Mouse (Mus musculus): ENCODE data around the gene Frat2. TPM values are rescaled to one million over a fixed set of nuclear protein-coding genes. Genes with fewer than 3 reads are reported as not detected.

Frat2 gene
- total RNA-seq, 2 experiments from 2014 or later = 4.7 to 6.9 TPM

DNA sequence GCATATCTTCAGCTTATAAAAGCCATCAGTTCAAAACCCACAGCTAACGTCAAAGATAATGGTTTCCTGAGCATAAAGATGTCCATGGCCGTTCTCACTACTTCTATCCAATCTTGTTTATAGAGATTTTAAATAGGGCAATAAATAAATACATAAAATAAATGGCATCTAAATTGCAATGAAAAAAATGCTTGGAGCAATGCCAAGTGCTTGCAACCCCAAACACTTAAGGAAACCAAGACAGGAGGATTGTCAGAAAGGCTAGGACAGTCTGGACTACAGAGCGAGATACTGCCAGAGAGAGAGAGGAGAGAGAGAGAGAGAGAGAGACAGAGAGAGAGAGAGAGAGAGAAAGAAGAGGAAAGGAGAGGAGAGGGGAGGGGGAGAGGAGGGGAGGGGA is 21.4 kb downstream of the Frat2 start:
- intact Hi-C loops (cut with DNase I) = no loop called here
- DNase-seq = no peak

DNA sequence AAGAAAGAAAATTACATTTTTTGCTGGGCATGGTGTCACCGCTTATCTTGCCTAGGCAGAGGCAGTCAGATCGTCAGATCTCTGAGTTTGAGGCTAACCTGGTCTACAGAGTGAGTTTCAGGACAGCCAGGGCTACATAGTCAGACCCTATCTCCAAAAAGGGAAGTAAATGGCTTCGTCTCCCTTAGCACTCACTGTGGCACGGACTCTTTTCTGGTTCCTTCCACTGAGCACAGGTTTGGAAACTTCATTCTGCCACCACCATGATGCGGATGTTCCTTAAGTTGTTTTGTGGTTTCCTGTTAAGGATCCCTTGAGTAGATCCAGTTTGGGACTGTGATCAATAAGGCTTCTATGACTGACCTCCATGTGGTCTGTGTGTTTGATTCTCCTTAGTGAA is 23.0 kb downstream of the Frat2 start:
- DNase-seq = no peak
- intact Hi-C loops (cut with DNase I) = no loop called here

GRCm38 (mm10) chr19:41822589-41822988 is 25.3 kb downstream of the Frat2 start:
- no peak for DNase-seq
- intact Hi-C loops (cut with DNase I) = no loop called here

- DNase-seq = no peak
- intact Hi-C loops (cut with DNase I) = no loop called here
Observed at GRCm38 (mm10) chr19:41821436-41821835, 26.5 kb downstream of the Frat2 start.

DNA sequence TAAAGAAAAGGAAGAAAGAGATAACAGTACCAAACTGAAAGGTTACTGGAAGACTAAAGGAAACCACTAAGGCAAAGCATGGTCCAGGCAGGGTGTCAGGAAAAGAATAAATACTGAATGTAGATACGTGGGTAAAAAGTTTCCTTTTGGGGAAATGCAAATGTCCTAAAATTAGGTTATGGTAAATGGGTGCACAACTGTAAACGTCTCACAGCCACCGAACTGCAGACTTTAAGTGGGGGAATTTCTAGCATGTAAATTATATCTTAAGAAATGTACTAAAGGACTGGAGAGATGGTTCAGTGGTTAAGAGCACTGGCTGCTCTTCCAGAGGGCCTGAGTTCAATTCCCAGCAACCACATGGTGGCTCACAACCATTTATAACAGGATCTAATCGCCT is 29.2 kb downstream of the Frat2 start:
- intact Hi-C loops (cut with DNase I) = no loop called here
- DNase-seq = no peak

GRCm38 (mm10) chr19:41817325-41817724 is 30.6 kb downstream of the Frat2 start:
- intact Hi-C loops (cut with DNase I) = no loop called here
- DNase-seq = peak in 1 of 2 experiments; percentile 42

- intact Hi-C loops (cut with DNase I) = no loop called here
- no peak for DNase-seq
Observed at GRCm38 (mm10) chr19:41816915-41817314, 31.0 kb downstream of the Frat2 start.

DNA sequence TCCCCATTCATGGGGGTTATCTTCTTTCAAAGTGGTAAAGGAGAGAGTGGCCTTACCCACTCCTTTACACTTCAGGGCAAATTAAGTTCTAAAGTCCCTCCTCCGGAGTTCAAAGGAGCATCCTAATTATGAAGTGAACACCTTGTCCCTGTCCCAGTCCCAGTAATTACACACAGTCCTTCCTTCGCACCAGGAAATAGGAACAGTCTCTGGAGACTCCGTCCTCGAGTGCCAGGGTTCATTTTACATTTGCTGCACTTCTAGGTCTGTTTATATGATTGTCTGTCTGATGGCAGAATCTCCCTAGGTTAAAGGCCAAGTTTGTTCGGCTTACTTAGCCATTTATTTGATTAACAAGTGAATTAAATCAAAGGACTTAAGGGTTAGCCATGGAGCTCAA is 31.5 kb downstream of the Frat2 start:
- DNase-seq = no peak
- intact Hi-C loops (cut with DNase I) = no loop called here

DNA sequence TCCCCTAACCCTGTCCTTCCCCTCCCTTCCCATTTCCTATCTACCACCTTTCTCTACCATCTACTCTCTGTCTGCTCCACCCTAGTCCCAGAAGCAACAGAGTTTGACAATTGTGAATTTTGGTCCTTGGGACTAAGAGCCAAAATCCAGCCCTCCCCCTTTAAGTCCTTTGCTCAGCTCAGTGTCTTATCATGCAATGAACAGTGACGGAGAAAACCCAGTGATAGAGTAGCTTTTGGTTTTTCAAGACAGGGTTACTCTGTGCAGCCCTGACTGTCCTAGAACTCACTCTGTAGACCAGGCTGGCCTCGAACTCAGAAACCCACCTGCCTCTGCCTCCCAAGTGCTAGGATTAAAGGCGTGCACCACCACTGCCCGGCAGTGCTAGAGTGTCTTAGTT is 34.6 kb downstream of the Frat2 start:
- intact Hi-C loops (cut with DNase I) = no loop called here
- no peak for DNase-seq

GRCm38 (mm10) chr19:41812525-41812924 is 35.4 kb downstream of the Frat2 start:
- DNase-seq = peak in 1 of 2 experiments; percentile 30
- intact Hi-C loops (cut with DNase I) = no loop called here

DNA sequence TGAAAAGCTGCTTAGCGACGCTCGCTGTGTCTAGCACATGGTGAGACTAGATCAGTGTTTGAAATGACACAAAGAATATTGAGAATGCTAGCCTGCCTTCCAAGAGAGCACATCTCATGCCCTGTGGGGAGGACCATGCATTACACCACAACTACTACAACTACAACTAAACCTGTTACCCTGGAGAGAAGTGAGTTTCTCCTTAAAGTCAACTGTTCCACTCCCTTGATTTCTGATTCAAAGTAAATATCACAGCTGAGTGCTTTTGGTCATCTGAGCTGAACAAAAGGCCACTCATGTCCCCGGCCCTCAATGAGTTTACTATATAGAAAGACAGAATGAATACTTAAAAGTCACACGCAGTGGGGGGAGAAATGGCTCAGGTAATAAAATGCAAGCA is 37.9 kb downstream of the Frat2 start:
- intact Hi-C loops (cut with DNase I) = no loop called here
- DNase-seq = no peak

DNA sequence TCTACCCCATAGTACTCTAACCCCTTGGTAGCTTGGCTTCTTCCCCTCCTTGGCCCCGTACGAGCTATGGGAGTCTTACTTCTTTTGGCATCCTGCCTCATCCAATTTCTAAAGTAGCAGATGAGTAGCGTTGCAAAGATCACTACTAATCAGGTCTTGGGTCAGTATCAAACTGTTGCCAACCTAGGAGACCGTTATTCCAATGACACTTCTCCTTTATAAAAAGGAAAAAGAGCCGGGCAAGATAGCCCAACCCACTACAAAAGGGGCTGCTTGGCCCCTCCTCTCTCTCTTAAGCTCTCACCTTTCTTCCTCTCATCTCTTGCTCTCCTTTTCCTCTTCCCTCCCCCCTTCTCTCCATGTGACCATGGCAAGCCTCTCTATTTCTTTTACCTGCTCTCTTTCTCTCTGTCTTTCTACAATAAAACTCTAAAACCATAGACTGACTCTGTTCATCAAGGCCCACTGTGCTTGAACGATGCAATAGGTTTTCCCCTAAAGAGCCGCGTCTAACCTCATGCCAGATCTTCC is 39.8 kb downstream of the Frat2 start:
- intact Hi-C loops (cut with DNase I) = no loop called here
- no peak for DNase-seq

DNA sequence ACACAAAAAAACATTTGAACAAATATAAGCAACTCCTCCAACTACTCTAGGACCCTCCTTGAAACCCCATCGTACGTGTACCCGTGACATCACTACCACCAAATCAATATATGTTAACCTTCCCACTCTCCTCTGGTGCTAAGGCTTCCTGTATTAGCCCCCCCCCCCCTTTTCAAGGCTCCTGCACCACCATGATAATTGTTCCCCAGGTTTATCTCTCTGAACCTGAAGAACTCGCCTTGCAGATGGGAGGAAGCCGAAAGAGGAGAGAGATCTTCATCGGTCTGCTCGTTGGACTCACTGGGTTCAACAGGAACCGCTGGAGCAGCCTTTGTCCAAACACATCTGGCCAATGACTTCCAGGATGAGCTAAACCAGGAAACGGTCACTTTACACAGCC is 40.4 kb downstream of the Frat2 start:
- intact Hi-C loops (cut with DNase I) = no loop called here
- DNase-seq = no peak

GRCm38 (mm10) chr19:41805831-41806230 is 42.1 kb downstream of the Frat2 start:
- intact Hi-C loops (cut with DNase I) = no loop called here
- DNase-seq = no peak

DNA sequence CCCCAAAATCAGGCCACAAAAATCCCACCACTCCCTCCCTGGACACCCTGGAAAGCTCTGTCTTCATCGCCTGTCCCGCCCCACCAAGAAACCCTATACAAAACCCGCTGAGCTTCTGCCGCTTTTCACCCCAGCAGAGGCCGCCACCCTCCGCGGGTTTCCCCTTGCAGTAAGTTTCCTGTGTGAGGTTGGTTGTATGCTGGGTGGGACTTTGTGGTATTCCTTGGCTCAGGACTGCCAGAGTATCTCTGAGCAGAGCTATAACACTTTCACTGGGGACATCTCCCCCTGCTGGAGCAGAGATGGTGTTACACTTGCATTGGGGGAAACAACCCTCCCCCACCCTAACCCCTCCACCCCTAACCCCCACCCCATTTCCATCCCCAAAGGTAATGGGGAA is 44.6 kb downstream of the Frat2 start:
- intact Hi-C loops (cut with DNase I) = loop anchor here (2.0 kb wide), 1 partner anchor 25 kb away; the partner anchor contains the start of gene Frat1
- DNase-seq = peak in 1 of 2 experiments; percentile 19

DNA sequence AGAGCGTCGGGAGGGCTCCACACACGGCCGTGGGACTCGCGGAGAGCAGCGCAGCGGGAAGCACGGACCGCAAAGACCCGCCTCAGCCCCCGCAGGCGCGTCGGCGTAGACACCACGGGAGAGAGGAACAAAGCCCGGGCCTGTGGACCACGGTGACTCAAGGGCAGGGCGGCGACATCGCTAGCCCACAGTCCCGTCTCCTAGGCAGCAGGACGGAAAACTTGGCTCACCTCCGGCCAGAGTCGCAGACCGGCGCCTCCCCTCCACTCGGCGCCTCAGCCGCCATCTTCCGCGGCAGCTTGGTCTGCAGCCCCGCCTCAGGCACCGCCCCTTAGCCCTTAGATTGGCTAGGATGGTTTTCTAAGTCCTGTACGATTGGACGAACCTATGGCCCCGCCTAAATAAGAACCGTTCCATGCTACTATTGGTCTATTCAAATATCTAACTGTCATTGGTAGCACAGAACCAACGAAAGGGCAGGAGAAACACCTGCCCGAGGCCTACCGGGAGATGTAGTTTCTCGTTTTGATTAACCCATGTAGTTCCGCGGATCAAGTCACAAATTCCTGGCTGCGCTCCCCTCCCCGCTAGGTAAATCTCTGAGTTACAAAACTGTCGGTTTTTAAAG is 46.1 kb downstream of the Frat2 start, which contains the start of gene Arhgap19:
TSS of gene Arhgap19 (minus strand) at position 306 of the 628 bp plus-strand sequence.
- peak; percentile 94 to 95 for DNase-seq
- intact Hi-C loops (cut with DNase I) = loop anchor here (2.0 kb wide), 1 partner anchor 27 kb away; the partner anchor contains the start of gene Frat1

DNA sequence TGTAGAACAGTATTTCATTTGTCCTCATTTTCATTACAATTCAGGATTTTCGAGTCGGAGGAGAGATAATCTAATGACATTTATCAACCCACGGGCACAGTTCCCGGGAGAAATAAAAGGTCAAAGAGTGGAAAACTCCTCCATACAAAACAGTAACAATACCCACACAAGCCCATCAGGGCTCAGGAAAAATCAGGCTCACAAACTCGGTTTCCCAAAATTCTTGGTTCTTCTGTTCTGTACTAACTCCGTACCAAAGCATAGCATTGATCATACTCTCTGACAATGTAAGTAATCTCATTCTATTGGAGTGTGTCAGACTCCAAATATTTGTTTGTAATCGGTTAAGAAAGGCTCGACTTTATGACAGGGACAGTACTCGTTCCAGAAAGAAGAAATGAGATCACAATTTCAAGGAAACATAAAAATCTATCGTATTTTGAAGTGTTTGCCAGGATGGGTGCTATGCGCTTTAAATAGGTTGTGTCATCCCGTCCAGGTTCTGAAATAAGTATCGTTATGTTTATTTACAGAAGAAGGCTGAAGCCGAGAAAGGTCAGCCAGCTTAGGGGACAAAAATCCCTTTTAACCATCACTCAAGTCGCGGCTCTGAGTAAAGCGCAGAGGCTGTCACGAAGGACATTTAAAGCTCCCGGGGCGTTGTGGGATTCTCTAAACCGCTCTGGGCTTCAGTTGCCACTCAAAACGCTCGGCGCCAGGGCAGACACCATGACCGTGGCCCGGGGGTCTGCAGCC is 46.8 kb downstream of the Frat2 start:
- no peak for DNase-seq
- intact Hi-C loops (cut with DNase I) = no loop called here

DNA sequence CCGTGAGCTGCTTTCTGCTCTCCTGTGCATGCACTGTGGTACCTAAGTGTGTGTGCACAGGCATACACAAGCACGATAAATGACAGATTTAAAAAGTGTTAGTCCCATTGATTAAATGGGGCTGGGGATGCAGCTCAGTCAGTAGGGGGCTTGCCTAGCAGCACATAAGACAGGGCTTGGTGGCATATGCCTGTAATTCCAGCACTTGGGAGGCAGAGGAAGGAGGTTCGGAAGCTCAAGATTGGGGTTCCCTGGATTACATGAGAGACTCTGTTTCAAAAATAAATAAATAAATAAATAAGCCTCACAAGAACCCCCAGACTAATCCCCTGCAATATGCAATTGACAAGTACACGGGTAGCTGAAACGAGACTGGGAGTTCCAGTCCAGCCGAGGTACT is 47.5 kb downstream of the Frat2 start:
- intact Hi-C loops (cut with DNase I) = no loop called here

DNA sequence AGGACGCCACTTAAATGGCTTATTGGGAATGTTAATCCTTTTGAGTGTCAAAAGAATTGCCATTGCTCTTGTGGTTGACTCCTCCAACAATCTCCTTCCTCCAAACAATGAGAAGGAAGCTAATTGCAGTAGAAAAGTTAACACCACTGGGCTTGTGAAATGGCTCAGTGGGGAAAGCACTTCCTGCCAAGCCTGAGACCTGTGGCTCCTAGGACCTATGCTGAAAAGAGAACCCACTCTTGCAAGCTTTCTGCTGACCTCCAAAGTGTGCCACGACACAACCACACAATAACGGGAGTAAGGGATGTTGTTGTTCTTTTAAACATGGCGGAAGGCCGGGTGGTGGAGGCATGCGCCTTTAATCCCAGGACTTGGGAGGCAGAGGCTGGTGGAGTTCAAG is 50.4 kb downstream of the Frat2 start:
- DNase-seq = no peak
- intact Hi-C loops (cut with DNase I) = no loop called here

More for the DNA sequence above, 47.5 kb downstream of the Frat2 start:
- no peak for DNase-seq

DNA sequence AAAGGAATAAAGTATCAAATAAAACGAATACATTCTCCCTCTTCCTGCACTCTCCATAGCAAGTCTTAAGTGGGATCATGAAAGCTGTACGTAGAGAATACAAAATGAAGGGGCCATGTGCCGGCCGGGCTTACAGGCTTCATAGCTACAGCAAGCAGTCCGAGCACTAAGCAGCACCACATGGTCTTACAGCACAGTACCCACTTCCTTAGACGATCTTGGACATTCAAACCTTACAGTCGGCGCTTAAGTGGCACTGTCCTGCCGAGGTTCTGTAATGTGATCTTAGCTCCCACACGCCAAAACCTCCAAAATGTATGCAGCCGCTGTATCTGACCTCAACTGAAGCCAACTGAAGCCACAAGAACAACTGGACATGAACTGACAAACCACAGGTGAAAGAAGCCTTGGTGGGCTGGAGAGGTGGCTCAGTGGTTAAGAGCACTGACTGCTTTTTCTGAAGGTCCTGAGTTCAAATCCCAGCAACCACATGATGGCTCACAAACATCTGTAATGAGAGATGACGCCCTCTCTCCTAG is 51.1 kb downstream of the Frat2 start:
- no peak for DNase-seq
- intact Hi-C loops (cut with DNase I) = no loop called here

- DNase-seq = no peak
- intact Hi-C loops (cut with DNase I) = no loop called here
Observed at GRCm38 (mm10) chr19:41796148-41796760, 51.7 kb downstream of the Frat2 start.

Data from heart, postnatal 10 days (tissue).